Mouse (Mus musculus): ENCODE data around the gene Chic2.

GRCm38 (mm10) chr5:75084393-75084870, 39.9 kb upstream of the Chic2 start:
- TF ChIP-seq CTCF (IDR thresholded peaks at IDR 0.05; ENCODE audit: low read depth) (no peak), EP300 (optimal IDR thresholded peaks at IDR 0.05) (no peak)
